Comparison of ENCODE assay signal across 21 mouse cellular contexts in genomic region chr10:3663296-3663695, GRCm38 (mm10).
"Had no signal": no experiment of that assay in that cellular context is flagged by ENCODE, and none has a peak within 500 bp of the region (broad histone marks: within the 10 kb centered on the region; RNA-seq: fewer than 3 reads in every experiment).

No protein-coding gene starts in this region.

- H3K4me3 ChIP-seq: limb, embryonic 12.5 days; limb, embryonic 15.5 days; midbrain, embryonic 12.5 days; midbrain, embryonic 15.5 days; neural tube, embryonic 12.5 days; neural tube, embryonic 15.5 days had no signal

- ATAC-seq: intestine, postnatal 0 days; liver, postnatal 0 days; lung, postnatal 0 days; midbrain, embryonic 15.5 days had no signal

- DNase-seq: left cerebral cortex, postnatal 4 days; liver, postnatal 0 days; lung, embryonic 14.5 days; right cerebral cortex, adult 18-20 months; right cerebral cortex, postnatal 14 days; right cerebral cortex, postnatal 4 days; thymus, adult 2 months; thymus, postnatal 14 days; thymus, postnatal 4 days had no signal

- H3K36me3 ChIP-seq: limb, embryonic 12.5 days; limb, embryonic 15.5 days; midbrain, embryonic 12.5 days; midbrain, embryonic 15.5 days; neural tube, embryonic 12.5 days; neural tube, embryonic 15.5 days had no signal

- H3K27ac ChIP-seq: limb, embryonic 12.5 days; limb, embryonic 15.5 days; liver, embryonic 14.5 days; macrophage; midbrain, embryonic 12.5 days; midbrain, embryonic 15.5 days; neural tube, embryonic 12.5 days; neural tube, embryonic 15.5 days; stomach, postnatal 0 days had no signal

- H3K9ac ChIP-seq: limb, embryonic 12.5 days; limb, embryonic 15.5 days; liver, embryonic 14.5 days; liver, postnatal 0 days; lung, embryonic 14.5 days; midbrain, embryonic 12.5 days; midbrain, embryonic 15.5 days; neural tube, embryonic 12.5 days; neural tube, embryonic 15.5 days had no signal

- H3K9me3 ChIP-seq: limb, embryonic 15.5 days; midbrain, embryonic 15.5 days; neural tube, embryonic 12.5 days; neural tube, embryonic 15.5 days had no signal

- H3K4me1 ChIP-seq: limb, embryonic 12.5 days; limb, embryonic 15.5 days; midbrain, embryonic 12.5 days; midbrain, embryonic 15.5 days; neural tube, embryonic 12.5 days; neural tube, embryonic 15.5 days had no signal

- H3K4me2 ChIP-seq: limb, embryonic 12.5 days; limb, embryonic 15.5 days; liver, embryonic 11.5 days; lung, embryonic 14.5 days; midbrain, embryonic 12.5 days; midbrain, embryonic 15.5 days; neural tube, embryonic 12.5 days; neural tube, embryonic 15.5 days had no signal

- H3K27me3 ChIP-seq: limb, embryonic 12.5 days; limb, embryonic 15.5 days; midbrain, embryonic 12.5 days; midbrain, embryonic 15.5 days; neural tube, embryonic 12.5 days; neural tube, embryonic 15.5 days had no signal
